Mouse (Mus musculus): ENCODE measurements around the gene Tmprss13. TPM values are rescaled to one million over a fixed set of nuclear protein-coding genes. Genes with fewer than 3 reads are reported as not detected.

The Tmprss13 gene
- 0.62 and 1.2 TPM in 2 replicates for polyA plus RNA-seq (2012; rRNA removed)

DNA sequence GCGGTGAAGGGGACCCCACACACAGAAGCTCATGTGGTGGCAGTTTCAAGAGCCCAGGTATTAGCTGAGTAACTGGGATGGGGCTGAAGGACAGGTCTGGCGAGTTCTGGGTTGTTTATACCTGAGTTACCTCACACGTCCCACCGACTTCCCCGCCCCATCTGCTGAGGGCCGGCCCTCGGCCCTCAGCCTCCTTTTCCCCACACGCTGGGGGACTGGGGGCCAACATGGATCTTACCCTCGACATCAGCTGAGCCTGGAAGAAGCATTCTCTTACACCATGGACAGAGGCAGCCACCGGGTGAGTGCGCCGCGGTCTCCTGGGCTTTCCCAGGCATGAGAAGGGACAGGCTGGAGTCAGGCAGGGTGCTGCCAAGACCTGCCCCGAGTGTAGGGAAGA, at the start of gene Tmprss13:
Gene Tmprss13, plus strand, starts transcription at position 246 of the 400 bp plus-strand sequence.
- no peak within 1 kb of the TSS for H3K4me3 ChIP-seq (ENCODE audit: control insufficient read depth, insufficient read depth, low read length)
- H3K27me3 ChIP-seq (ENCODE audit: control insufficient read depth, insufficient read depth, low read length), result no peaks in the 10 kb centered on the region
- peaks cover 9% of the 10 kb centered on the region for H3K4me1 ChIP-seq (replicated peaks; ENCODE audit: control insufficient read depth, insufficient read depth, low read length)
- 56% methylated on average over 14 of the region's 14 CpGs for WGBS
- H3K27ac ChIP-seq (ENCODE audit: control insufficient read depth, insufficient read depth, low read length), result no peak within 1 kb of the TSS
- no peak for TF ChIP-seq CTCF (IDR thresholded peaks at IDR 0.05; ENCODE audit: borderline replicate concordance, control insufficient read depth, extremely low read depth, insufficient read depth, low read length, poor library complexity)
- no peak for TF ChIP-seq POLR2A (IDR thresholded peaks at IDR 0.05; ENCODE audit: control insufficient read depth, extremely low read depth, insufficient read depth, low read length, poor library complexity)
- DNase-seq, result no peak
- H3K36me3 ChIP-seq (ENCODE audit: control insufficient read depth, insufficient read depth, low read length), result no peaks in the 10 kb centered on the region

DNA sequence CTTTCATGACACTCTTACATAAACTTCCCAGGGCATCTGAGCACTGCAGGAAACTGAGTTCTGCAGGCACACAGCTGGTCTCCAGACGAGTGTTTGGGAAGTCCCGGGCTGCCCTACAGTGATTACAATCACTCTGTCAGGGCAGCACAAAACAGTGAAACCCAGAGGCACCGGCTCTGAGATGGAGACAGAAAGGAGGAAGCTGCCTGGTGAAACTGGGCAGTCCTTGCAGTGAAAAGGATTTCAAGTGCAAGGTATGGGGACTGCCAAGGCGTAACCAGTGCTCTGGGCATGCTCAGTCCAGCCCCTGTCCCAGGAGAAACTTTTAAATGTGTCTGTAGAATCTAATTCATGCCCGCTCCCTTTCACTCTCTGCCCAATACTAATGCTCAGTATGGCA, 46.7 kb upstream of the Tmprss13 start:
- Histone ChIP-seq H3K27me3 (ENCODE audit: control insufficient read depth, insufficient read depth, low read length) (no peaks in the 10 kb centered on the region), H3K36me3 (ENCODE audit: control insufficient read depth, insufficient read depth, low read length) (no peaks in the 10 kb centered on the region), H3K27ac (ENCODE audit: control insufficient read depth, insufficient read depth, low read length) (no peak overlapping the region), H3K4me1 (replicated peaks; ENCODE audit: control insufficient read depth, insufficient read depth, low read length) (peaks cover 37% of the 10 kb centered on the region), H3K4me3 (ENCODE audit: control insufficient read depth, insufficient read depth, low read length) (no peak overlapping the region)
- 40% methylated on average over 5 of the region's 5 CpGs for WGBS
- TF ChIP-seq POLR2A (IDR thresholded peaks at IDR 0.05; ENCODE audit: control insufficient read depth, extremely low read depth, insufficient read depth, low read length, poor library complexity) (no peak), CTCF (IDR thresholded peaks at IDR 0.05; ENCODE audit: borderline replicate concordance, control insufficient read depth, extremely low read depth, insufficient read depth, low read length, poor library complexity) (no peak)
- DNase-seq, result no peak

GRCm38 (mm10) chr9:45274218-45274617, 44.7 kb upstream of the Tmprss13 start:
- Histone ChIP-seq H3K36me3 (ENCODE audit: control insufficient read depth, insufficient read depth, low read length) (no peaks in the 10 kb centered on the region), H3K27ac (ENCODE audit: control insufficient read depth, insufficient read depth, low read length) (no peak overlapping the region), H3K27me3 (ENCODE audit: control insufficient read depth, insufficient read depth, low read length) (no peaks in the 10 kb centered on the region), H3K4me3 (ENCODE audit: control insufficient read depth, insufficient read depth, low read length) (no peak overlapping the region), H3K4me1 (replicated peaks; ENCODE audit: control insufficient read depth, insufficient read depth, low read length) (peaks cover 20% of the 10 kb centered on the region)
- TF ChIP-seq POLR2A (IDR thresholded peaks at IDR 0.05; ENCODE audit: control insufficient read depth, extremely low read depth, insufficient read depth, low read length, poor library complexity) (no peak), CTCF (IDR thresholded peaks at IDR 0.05; ENCODE audit: borderline replicate concordance, control insufficient read depth, extremely low read depth, insufficient read depth, low read length, poor library complexity) (no peak)
- no peak for DNase-seq
- WGBS, result 11% methylated on average over 4 of the region's 4 CpGs

GRCm38 (mm10) chr9:45274635-45275034, 44.3 kb upstream of the Tmprss13 start:
- WGBS, result 41% methylated on average over 2 of the region's 2 CpGs

GRCm38 (mm10) chr9:45280059-45280458, 38.8 kb upstream of the Tmprss13 start:
- peaks cover 26% of the 10 kb centered on the region for H3K4me1 ChIP-seq (replicated peaks; ENCODE audit: control insufficient read depth, insufficient read depth, low read length)
- H3K27ac ChIP-seq (ENCODE audit: control insufficient read depth, insufficient read depth, low read length), result no peak overlapping the region
- no peak for DNase-seq
- no peaks in the 10 kb centered on the region for H3K36me3 ChIP-seq (ENCODE audit: control insufficient read depth, insufficient read depth, low read length)
- 88% methylated on average over 3 of the region's 3 CpGs for WGBS
- H3K27me3 ChIP-seq (ENCODE audit: control insufficient read depth, insufficient read depth, low read length), result no peaks in the 10 kb centered on the region
- no peak overlapping the region for H3K4me3 ChIP-seq (ENCODE audit: control insufficient read depth, insufficient read depth, low read length)
- TF ChIP-seq CTCF (IDR thresholded peaks at IDR 0.05; ENCODE audit: borderline replicate concordance, control insufficient read depth, extremely low read depth, insufficient read depth, low read length, poor library complexity), result no peak
- TF ChIP-seq POLR2A (IDR thresholded peaks at IDR 0.05; ENCODE audit: control insufficient read depth, extremely low read depth, insufficient read depth, low read length, poor library complexity), result no peak

More at GRCm38 (mm10) chr9:45274635-45275034, 44.3 kb upstream of the Tmprss13 start:
- H3K36me3 ChIP-seq (ENCODE audit: control insufficient read depth, insufficient read depth, low read length), result no peaks in the 10 kb centered on the region
- no peaks in the 10 kb centered on the region for H3K27me3 ChIP-seq (ENCODE audit: control insufficient read depth, insufficient read depth, low read length)
- H3K27ac ChIP-seq (ENCODE audit: control insufficient read depth, insufficient read depth, low read length), result no peak overlapping the region
- H3K4me1 ChIP-seq (replicated peaks; ENCODE audit: control insufficient read depth, insufficient read depth, low read length), result peaks cover 20% of the 10 kb centered on the region
- H3K4me3 ChIP-seq (ENCODE audit: control insufficient read depth, insufficient read depth, low read length), result no peak overlapping the region
- TF ChIP-seq CTCF (IDR thresholded peaks at IDR 0.05; ENCODE audit: borderline replicate concordance, control insufficient read depth, extremely low read depth, insufficient read depth, low read length, poor library complexity) (no peak), POLR2A (IDR thresholded peaks at IDR 0.05; ENCODE audit: control insufficient read depth, extremely low read depth, insufficient read depth, low read length, poor library complexity) (no peak)
- no peak for DNase-seq

GRCm38 (mm10) chr9:45280891-45281290, 38.0 kb upstream of the Tmprss13 start:
- TF ChIP-seq CTCF (IDR thresholded peaks at IDR 0.05; ENCODE audit: borderline replicate concordance, control insufficient read depth, extremely low read depth, insufficient read depth, low read length, poor library complexity) (no peak), POLR2A (IDR thresholded peaks at IDR 0.05; ENCODE audit: control insufficient read depth, extremely low read depth, insufficient read depth, low read length, poor library complexity) (no peak)
- 43% methylated on average over 3 of the region's 3 CpGs for WGBS
- H3K27ac ChIP-seq (ENCODE audit: control insufficient read depth, insufficient read depth, low read length), result no peak overlapping the region
- no peak for DNase-seq
- no peaks in the 10 kb centered on the region for H3K36me3 ChIP-seq (ENCODE audit: control insufficient read depth, insufficient read depth, low read length)
- no peaks in the 10 kb centered on the region for H3K27me3 ChIP-seq (ENCODE audit: control insufficient read depth, insufficient read depth, low read length)
- no peak overlapping the region for H3K4me3 ChIP-seq (ENCODE audit: control insufficient read depth, insufficient read depth, low read length)
- peaks cover 24% of the 10 kb centered on the region for H3K4me1 ChIP-seq (replicated peaks; ENCODE audit: control insufficient read depth, insufficient read depth, low read length)

GRCm38 (mm10) chr9:45282466-45282865, 36.4 kb upstream of the Tmprss13 start:
- H3K4me1 ChIP-seq (replicated peaks; ENCODE audit: control insufficient read depth, insufficient read depth, low read length), result peaks cover 24% of the 10 kb centered on the region
- no peak for TF ChIP-seq POLR2A (IDR thresholded peaks at IDR 0.05; ENCODE audit: control insufficient read depth, extremely low read depth, insufficient read depth, low read length, poor library complexity)
- TF ChIP-seq CTCF (IDR thresholded peaks at IDR 0.05; ENCODE audit: borderline replicate concordance, control insufficient read depth, extremely low read depth, insufficient read depth, low read length, poor library complexity), result no peak
- no peak overlapping the region for H3K4me3 ChIP-seq (ENCODE audit: control insufficient read depth, insufficient read depth, low read length)
- 92% methylated on average over 5 of the region's 5 CpGs for WGBS
- H3K36me3 ChIP-seq (ENCODE audit: control insufficient read depth, insufficient read depth, low read length), result no peaks in the 10 kb centered on the region
- H3K27me3 ChIP-seq (ENCODE audit: control insufficient read depth, insufficient read depth, low read length), result no peaks in the 10 kb centered on the region
- H3K27ac ChIP-seq (ENCODE audit: control insufficient read depth, insufficient read depth, low read length), result no peak overlapping the region
- DNase-seq, result no peak

Measured in thymus, adult 2 months (tissue).